Mouse (Mus musculus): ENCODE measurements around the gene Zdhhc21. TPM values are rescaled to one million over a fixed set of nuclear protein-coding genes. Genes with fewer than 3 reads are reported as not detected.

The Zdhhc21 gene
- polyA plus RNA-seq, 1 experiment from 2014 or later, result 16.7 TPM

GRCm38 (mm10) chr4:82879152-82879551, 19.4 kb upstream of the Zdhhc21 start:
- no peak for ATAC-seq
- H3K27ac ChIP-seq, result no peak overlapping the region
- no peak overlapping the region for H3K4me3 ChIP-seq (replicated peaks)
- no peaks in the 10 kb centered on the region for H3K9me3 ChIP-seq
- no peak overlapping the region for H3K9ac ChIP-seq (replicated peaks)
- 87% methylated on average over 6 of the region's 6 CpGs for whole genome bisulfite sequencing
- no peak overlapping the region for H3K4me2 ChIP-seq (replicated peaks)
- no peaks in the 10 kb centered on the region for H3K36me3 ChIP-seq
- no peaks in the 10 kb centered on the region for H3K27me3 ChIP-seq
- H3K4me1 ChIP-seq (replicated peaks), result no peaks in the 10 kb centered on the region

GRCm38 (mm10) chr4:82876656-82877055, 16.9 kb upstream of the Zdhhc21 start:
- H3K4me3 ChIP-seq (replicated peaks), result no peak overlapping the region
- H3K27me3 ChIP-seq, result no peaks in the 10 kb centered on the region
- peaks cover 8% of the 10 kb centered on the region; the same call in 1 of the 2 replicates for H3K4me1 ChIP-seq (replicated peaks)
- no peaks in the 10 kb centered on the region for H3K9me3 ChIP-seq
- no peak for ATAC-seq
- no peaks in the 10 kb centered on the region for H3K36me3 ChIP-seq
- H3K27ac ChIP-seq, result no peak overlapping the region
- no peak overlapping the region for H3K4me2 ChIP-seq (replicated peaks)
- WGBS, result 83% methylated on average over 2 of the region's 2 CpGs
- H3K9ac ChIP-seq (replicated peaks), result no peak overlapping the region

GRCm38 (mm10) chr4:82875532-82875931, 15.8 kb upstream of the Zdhhc21 start:
- H3K4me2 ChIP-seq (replicated peaks), result no peak overlapping the region
- H3K9ac ChIP-seq (replicated peaks), result no peak overlapping the region
- peaks cover 8% of the 10 kb centered on the region; the same call in 1 of the 2 replicates for H3K4me1 ChIP-seq (replicated peaks)
- H3K36me3 ChIP-seq, result no peaks in the 10 kb centered on the region
- H3K27ac ChIP-seq, result no peak overlapping the region
- no peaks in the 10 kb centered on the region for H3K27me3 ChIP-seq
- WGBS, result 78% methylated on average over 4 of the region's 4 CpGs
- ATAC-seq, result no peak
- no peaks in the 10 kb centered on the region for H3K9me3 ChIP-seq
- H3K4me3 ChIP-seq (replicated peaks), result no peak overlapping the region

DNA sequence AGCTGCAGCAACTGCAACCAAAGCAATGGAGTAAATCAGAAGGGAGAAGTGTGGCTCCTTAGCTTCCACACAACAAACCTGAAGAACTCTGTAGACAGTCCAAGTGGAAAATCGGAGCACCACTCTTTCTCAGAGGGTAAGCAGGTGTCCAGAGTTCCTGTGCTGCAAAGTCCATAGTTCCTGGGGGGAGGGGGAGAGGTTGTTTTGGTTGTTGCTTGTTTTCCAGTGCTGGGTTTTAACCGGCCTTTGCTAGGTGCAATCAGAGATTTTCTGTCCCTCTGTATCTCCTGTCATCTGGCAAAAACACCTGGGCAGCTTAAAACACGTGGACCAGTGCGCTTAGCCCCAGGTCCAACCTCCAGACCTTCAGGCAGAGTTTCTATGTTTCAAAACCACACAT, 15.0 kb upstream of the Zdhhc21 start:
- Histone ChIP-seq H3K9me3 (no peaks in the 10 kb centered on the region), H3K4me3 (replicated peaks) (no peak overlapping the region), H3K27me3 (no peaks in the 10 kb centered on the region), H3K4me2 (replicated peaks) (no peak overlapping the region), H3K27ac (no peak overlapping the region), H3K4me1 (replicated peaks) (peaks cover 8% of the 10 kb centered on the region; the same call in 1 of the 2 replicates), H3K36me3 (no peaks in the 10 kb centered on the region), H3K9ac (replicated peaks) (no peak overlapping the region)
- ATAC-seq, result no peak
- WGBS, result 75% methylated on average over 4 of the region's 4 CpGs

GRCm38 (mm10) chr4:82872548-82872947, 12.8 kb upstream of the Zdhhc21 start:
- Histone ChIP-seq H3K9me3 (no peaks in the 10 kb centered on the region), H3K9ac (replicated peaks) (no peak overlapping the region), H3K4me2 (replicated peaks) (no peak overlapping the region), H3K36me3 (no peaks in the 10 kb centered on the region), H3K27ac (no peak overlapping the region), H3K4me3 (replicated peaks) (no peak overlapping the region), H3K4me1 (replicated peaks) (peaks cover 8% of the 10 kb centered on the region; the same call in 1 of the 2 replicates), H3K27me3 (no peaks in the 10 kb centered on the region)
- ATAC-seq, result no peak
- 81% methylated on average over 4 of the region's 4 CpGs for WGBS

- H3K27me3 ChIP-seq, result no peaks in the 10 kb centered on the region
- no peak overlapping the region for H3K4me3 ChIP-seq (replicated peaks)
- no peak overlapping the region for H3K27ac ChIP-seq
- H3K4me2 ChIP-seq (replicated peaks), result no peak overlapping the region
- H3K4me1 ChIP-seq (replicated peaks), result peaks cover 8% of the 10 kb centered on the region; the same call in 1 of the 2 replicates
- no peak overlapping the region for H3K9ac ChIP-seq (replicated peaks)
- no peaks in the 10 kb centered on the region for H3K9me3 ChIP-seq
- 24% methylated on average over 6 of the region's 6 CpGs for WGBS
- no peaks in the 10 kb centered on the region for H3K36me3 ChIP-seq
- ATAC-seq, result no peak
Observed at GRCm38 (mm10) chr4:82872121-82872520, 12.4 kb upstream of the Zdhhc21 start.

- Histone ChIP-seq H3K4me1 (replicated peaks) (peaks cover 8% of the 10 kb centered on the region; the same call in 1 of the 2 replicates), H3K27me3 (no peaks in the 10 kb centered on the region), H3K4me3 (replicated peaks) (no peak overlapping the region), H3K27ac (no peak overlapping the region), H3K9ac (replicated peaks) (no peak overlapping the region), H3K9me3 (no peaks in the 10 kb centered on the region), H3K36me3 (no peaks in the 10 kb centered on the region), H3K4me2 (replicated peaks) (no peak overlapping the region)
- ATAC-seq, result no peak
- WGBS, result 89% methylated on average over 6 of the region's 6 CpGs
Observed at GRCm38 (mm10) chr4:82870931-82871330, 11.2 kb upstream of the Zdhhc21 start.

DNA sequence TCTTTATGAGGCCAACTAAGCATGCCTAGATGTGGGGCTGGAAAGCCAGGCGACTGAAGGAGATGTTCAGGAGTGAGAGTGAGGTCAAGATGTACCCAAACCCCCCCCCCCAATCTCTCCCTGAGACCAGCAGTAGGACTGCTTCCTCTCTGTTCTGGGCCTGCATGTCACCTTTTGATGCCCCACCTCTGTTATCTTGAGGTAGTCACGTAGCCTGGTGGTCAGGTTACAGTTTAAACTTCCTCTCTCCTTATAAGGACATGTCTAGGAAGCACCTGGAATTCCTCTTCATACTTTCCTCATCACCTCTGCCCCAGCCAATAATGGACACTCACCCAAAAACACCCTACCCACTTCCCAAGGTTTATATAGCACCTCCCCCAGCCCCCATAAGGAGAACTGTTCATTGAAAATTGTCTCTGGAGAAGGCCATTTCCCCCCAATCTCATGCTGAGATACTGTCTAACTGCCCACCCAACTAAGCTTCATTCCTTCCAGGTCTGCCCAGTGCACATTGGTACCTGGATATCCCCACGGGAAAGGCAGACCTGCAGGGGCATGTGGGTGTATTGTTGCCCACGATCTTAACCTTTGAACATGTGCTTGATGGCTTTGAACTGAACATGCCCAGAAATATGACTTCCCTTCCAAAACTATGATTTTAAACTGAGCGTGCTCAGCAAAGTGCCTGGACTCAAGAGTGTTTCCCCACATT, 8.1 kb upstream of the Zdhhc21 start:
- H3K9ac ChIP-seq (replicated peaks), result no peak overlapping the region
- 90% methylated on average over 5 of the region's 5 CpGs for WGBS
- no peak overlapping the region for H3K4me2 ChIP-seq (replicated peaks)
- H3K36me3 ChIP-seq, result no peaks in the 10 kb centered on the region
- H3K4me3 ChIP-seq (replicated peaks), result no peak overlapping the region
- peaks cover 8% of the 10 kb centered on the region; the same call in 1 of the 2 replicates for H3K4me1 ChIP-seq (replicated peaks)
- H3K27ac ChIP-seq, result no peak overlapping the region
- H3K9me3 ChIP-seq, result no peaks in the 10 kb centered on the region
- no peaks in the 10 kb centered on the region for H3K27me3 ChIP-seq
- no peak for ATAC-seq

- 33% methylated on average over 4 of the region's 4 CpGs for WGBS
- Histone ChIP-seq H3K36me3 (no peaks in the 10 kb centered on the region), H3K27ac (no peak overlapping the region), H3K4me2 (replicated peaks) (no peak overlapping the region), H3K27me3 (no peaks in the 10 kb centered on the region), H3K4me3 (replicated peaks) (no peak overlapping the region), H3K9me3 (no peaks in the 10 kb centered on the region), H3K4me1 (replicated peaks) (peaks cover 2% of the 10 kb centered on the region; the same call in 1 of the 2 replicates), H3K9ac (replicated peaks) (no peak overlapping the region)
- no peak for ATAC-seq
Observed at GRCm38 (mm10) chr4:82867111-82867510, 7.4 kb upstream of the Zdhhc21 start.

- Histone ChIP-seq H3K4me1 (replicated peaks) (no peaks in the 10 kb centered on the region), H3K9me3 (no peaks in the 10 kb centered on the region), H3K27ac (no peak overlapping the region), H3K36me3 (no peaks in the 10 kb centered on the region), H3K27me3 (no peaks in the 10 kb centered on the region), H3K4me2 (replicated peaks) (no peak overlapping the region), H3K9ac (replicated peaks) (no peak overlapping the region), H3K4me3 (replicated peaks) (no peak overlapping the region)
- WGBS, result 79% methylated on average over 8 of the region's 8 CpGs
- no peak for ATAC-seq
Observed at GRCm38 (mm10) chr4:82864974-82865699, 5.4 kb upstream of the Zdhhc21 start.

DNA sequence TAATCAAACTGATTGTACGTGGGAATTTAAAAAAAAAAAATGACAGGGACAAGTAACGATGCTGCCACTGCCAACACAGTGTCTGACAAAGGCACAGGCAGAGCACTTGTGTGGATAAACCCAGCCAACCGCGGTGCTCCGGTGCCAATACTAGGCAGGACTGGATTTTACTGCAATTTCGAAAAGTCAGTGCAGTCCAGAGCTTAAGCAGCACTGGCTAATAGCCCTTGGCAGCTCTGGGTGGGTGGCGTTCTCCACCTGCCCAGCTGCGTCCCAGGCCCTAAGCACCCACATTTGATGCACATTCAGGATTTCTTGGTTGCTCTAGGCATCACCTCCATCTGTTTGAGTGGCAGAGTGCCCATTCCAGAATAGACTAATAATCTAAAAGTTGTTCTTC, 3.6 kb upstream of the Zdhhc21 start:
- Histone ChIP-seq H3K27ac (no peak overlapping the region), H3K9ac (replicated peaks) (no peak overlapping the region), H3K27me3 (no peaks in the 10 kb centered on the region), H3K4me2 (replicated peaks) (no peak overlapping the region), H3K4me3 (replicated peaks) (no peak overlapping the region), H3K36me3 (no peaks in the 10 kb centered on the region), H3K4me1 (replicated peaks) (peaks cover 8% of the 10 kb centered on the region), H3K9me3 (no peaks in the 10 kb centered on the region)
- WGBS, result 82% methylated on average over 8 of the region's 8 CpGs
- ATAC-seq, result no peak

DNA sequence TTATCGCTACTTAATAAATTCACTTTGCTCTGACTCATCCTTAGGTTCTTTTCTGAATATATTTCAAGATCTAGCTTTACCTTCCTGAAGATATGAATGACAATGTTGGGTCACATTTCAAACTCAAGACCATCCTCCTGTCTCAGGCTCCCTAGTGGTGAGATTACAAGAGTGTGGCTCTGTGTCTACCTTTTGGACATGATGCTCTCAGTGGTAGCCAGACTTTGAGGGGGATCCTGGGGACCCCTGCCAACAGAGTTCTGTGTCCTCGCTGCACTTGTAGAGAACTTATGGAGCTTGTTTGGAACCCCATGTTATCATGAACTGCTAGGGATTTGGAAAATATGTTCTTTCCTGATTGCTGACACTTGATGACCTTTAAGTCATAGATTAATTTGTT, 1.7 kb upstream of the Zdhhc21 start:
- Histone ChIP-seq H3K27me3 (no peaks in the 10 kb centered on the region), H3K4me2 (replicated peaks) (no peak overlapping the region), H3K36me3 (no peaks in the 10 kb centered on the region), H3K27ac (no peak overlapping the region), H3K4me3 (replicated peaks) (no peak overlapping the region), H3K9ac (replicated peaks) (no peak overlapping the region), H3K9me3 (no peaks in the 10 kb centered on the region), H3K4me1 (replicated peaks) (peaks cover 16% of the 10 kb centered on the region)
- WGBS, result 96% methylated on average over 2 of the region's 2 CpGs
- no peak for ATAC-seq
